Mouse (Mus musculus) kidney, adult 11 months (tissue): ENCODE data around the gene Sh3tc1.
A peak's percentile ranks its signal among the peaks of the same experiment; 100 is the strongest.

Source experiments
- DNase-seq: peaks from one replicate; pipeline ENCODE4 v3.0.0; 2022

The Sh3tc1 gene

DNA sequence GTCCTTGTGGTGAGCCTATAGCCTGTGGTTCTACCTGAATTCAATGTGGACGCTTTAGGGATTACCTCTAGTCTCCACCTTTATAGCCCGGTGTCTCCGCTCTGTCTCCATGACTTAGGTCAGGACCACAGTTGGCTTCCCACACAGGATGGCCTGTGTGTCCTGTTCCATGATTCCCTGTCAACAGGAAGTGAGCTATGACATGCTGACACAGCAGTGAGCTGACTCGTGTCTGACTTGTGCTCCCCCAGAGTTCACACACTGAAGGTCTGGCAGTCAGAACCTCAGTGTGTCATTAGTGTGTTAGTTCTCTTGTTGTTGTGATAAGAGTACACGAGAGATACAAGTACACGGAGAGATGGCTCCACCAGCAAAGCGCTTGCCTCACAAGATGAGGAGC, 11.2 kb upstream of the Sh3tc1 start:
- DNase-seq = no peak

DNA sequence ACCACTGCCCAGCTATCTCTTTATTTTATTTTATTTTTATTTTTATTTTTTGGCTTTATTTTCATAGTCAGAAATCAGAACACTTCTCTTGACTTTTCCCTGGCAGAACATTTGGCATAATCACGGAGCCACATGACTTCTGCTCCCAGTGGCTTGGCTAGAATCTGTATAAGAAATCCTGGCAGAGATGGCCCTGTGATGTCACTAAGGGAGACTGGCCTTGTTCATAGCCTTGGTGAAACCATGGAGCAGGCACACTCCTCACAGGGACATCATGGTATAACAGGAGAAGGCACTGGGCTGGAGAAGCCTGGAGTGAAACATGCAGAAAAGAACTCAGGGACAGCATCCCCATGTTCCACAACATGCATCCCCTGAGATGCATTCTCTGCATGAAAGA, 10.2 kb upstream of the Sh3tc1 start:
- no peak for DNase-seq

DNA sequence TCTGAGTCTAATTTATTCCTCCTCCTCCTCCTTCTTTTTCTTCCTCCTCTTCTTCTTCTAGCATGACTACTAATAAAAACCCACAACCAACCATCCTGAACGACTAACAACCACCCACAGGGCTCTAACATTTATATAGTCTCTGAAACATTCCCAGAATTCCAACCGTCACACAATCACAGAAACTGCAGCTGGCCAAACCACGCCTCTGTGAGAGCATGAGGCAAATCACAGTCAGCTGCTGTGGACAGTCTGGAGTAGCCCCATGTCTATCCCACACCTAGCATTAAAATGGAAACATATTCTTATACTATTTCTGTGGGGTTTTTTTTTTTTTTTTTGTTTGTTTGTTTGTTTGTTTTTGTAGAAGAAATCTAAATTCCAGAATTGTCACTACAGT, 9.6 kb upstream of the Sh3tc1 start:
- no peak for DNase-seq

DNA sequence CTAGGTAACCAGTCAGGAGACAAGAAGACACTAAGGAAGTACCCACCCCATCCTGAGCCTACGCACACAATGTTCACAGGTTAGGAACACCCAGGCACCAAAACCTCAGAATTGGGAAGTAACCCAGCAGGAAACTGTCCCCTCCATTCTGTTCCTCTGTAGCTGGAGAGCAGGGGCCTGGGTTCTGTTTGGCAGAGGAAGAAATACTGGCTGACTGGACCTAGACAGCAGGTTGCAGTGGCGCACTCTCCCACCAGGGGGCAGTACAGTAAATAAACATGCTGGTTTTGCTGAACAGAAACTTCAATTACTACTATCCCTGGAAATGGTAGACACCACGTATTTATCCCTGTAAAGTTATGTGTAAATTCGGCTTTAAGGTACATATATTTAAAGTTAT, 7.1 kb upstream of the Sh3tc1 start:
- peak; percentile 54 for DNase-seq

DNA sequence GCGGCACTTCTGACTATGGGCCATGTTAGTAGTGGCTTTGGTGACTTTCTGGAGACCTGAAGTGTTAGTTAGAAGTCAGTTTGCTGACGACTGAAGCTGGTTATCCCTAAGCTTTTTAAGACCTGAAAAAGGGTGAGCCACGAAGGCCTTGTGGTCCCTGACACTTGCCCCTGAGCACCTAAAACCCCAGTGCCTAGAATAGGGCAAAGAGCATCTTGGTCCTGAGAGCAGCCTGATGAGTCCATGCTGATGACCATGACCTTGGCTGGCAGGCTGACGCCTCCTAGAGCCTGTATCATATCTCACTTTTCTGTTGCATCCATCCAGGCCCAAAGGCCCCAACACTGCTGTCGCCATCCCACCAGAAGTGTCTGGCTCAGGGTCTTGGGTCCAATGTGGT, 5.6 kb upstream of the Sh3tc1 start:
- DNase-seq = no peak

DNA sequence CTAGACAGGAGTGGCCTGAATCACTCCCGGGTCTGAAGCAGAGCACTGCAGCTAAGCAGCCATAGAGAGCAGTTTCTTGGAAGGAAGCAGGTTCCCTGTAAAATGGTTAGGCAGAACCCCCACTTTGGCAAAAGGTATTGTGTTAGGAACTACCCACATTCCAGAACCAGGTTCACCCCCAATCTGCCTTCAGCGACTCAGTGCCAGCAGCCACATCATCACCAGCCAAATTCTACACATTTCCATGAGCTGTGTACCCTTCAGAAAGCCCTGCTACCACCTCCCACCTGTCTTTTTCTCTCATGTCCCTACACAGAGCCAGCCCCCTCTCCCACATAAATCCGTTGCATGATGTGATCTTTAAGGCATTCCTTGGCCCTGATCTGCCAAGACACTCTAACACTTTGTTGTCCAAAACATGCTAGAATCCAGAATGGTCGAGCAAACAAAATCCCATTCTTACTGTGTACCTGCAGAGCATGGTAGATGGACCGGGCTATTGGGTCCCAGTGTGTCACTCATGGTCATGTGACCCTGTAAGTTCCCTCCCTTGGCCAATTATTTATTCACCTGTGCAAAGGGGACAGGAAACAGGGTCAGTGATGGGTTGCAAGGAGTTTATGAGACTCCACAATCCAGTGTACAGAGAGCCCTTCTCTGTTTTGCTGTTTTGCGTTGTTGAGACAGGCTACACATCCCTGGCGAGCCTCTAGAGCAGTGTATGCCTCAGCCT, 4.4 kb upstream of the Sh3tc1 start:
- no peak for DNase-seq

DNA sequence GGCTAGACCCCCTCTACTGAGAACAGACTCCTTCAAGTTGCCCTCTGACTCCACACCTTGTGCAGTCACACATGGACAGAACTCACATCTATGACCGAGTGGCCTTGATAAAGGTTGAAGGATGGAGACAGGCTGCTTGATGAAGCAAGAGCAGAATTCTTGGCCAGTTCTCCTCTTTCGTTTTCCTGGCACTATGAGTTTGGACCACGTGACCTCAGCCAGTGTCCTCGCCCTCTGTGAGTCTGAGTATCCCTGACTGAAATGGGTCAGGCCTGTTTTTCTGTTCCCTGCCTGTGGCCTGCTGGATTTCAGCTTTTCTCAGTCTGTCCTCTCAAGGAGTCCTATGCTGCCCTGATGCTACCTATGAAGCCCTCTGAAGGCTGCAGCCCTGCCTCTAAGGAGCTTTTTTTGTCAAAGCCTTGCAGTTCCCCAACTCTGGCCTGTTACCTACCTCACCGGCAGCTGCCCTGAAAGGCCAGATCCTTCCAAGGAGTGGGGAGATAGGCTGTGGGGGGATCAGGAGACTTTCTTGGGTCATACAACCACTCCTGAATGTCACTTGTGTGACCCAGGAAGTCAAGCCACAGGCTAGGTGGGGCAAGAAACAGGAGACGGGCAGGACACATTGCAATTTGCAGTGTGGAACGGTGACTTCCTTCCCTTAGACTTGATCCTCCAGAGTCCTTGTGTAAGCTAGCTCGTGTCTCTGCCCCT, 3.6 kb upstream of the Sh3tc1 start:
- peak; percentile 84 for DNase-seq

DNA sequence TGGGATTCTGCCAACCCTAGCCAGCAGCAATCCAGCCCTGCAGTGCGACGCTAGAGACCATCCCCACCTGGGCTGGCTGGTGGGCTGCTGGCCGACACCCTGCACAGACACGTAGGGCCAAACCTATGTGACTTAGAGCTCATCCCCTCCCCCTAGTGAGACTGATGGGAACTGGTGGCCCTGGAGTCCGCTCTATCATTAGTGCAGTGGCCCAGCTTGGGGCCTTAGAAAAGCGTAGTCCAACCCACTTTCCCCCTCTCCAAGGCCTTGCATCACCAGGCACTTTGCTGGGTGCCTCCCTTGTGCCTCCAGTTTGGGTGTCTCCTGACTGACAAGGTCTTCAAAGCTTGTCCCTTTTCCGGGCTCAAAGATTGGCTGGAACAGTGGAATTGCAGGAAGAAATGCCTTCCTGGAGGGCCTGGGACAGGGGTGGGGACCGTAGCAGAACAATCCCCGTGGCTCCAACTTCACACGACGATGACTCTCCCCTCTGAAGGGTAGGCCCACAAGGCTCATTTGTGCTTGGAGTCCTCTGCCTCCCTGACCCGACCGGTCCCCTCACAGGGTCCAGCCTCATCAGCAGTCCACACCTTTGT, 1.5 kb upstream of the Sh3tc1 start:
- no peak for DNase-seq

DNA sequence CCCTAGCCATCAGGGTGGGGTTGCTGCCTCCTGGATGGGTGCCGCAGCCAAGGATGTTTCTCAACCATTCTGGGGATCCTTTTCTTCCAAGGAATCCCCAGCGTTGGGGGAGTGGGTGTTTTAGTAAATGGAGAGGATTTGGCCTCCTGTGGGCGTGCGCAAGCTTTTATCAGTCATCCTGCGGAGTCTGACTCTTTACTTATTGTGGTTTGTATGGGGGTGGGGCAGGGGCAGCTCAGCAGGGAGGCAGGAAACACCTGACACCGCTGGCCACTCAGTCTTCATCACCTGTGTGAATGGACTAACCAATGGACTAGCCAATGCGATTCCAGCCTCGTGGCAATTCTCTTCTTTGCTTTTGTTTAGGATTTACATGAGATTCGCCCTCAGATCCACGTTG, 929 bp upstream of the Sh3tc1 start:
- no peak for DNase-seq

DNA sequence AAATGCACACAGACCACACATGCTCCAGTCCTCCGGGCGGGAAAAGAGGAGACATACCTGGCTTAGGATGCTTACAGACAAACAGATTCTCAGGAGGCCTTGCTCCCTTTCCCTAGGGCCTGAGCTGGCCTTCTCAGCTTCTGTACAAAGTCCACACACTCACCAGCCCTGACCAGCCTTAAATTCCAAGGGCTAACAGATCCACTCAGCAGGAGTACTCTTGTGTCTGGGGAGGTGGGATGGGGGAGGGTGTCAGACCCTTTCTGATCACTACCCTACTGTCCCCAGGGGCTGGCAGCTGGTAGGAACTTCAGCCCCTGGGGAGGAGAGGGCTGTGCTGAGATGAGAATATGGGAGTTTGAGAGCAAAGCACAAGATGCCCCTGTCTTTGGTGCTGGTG, 782 bp downstream of the Sh3tc1 start:
- DNase-seq = peak; percentile 72

DNA sequence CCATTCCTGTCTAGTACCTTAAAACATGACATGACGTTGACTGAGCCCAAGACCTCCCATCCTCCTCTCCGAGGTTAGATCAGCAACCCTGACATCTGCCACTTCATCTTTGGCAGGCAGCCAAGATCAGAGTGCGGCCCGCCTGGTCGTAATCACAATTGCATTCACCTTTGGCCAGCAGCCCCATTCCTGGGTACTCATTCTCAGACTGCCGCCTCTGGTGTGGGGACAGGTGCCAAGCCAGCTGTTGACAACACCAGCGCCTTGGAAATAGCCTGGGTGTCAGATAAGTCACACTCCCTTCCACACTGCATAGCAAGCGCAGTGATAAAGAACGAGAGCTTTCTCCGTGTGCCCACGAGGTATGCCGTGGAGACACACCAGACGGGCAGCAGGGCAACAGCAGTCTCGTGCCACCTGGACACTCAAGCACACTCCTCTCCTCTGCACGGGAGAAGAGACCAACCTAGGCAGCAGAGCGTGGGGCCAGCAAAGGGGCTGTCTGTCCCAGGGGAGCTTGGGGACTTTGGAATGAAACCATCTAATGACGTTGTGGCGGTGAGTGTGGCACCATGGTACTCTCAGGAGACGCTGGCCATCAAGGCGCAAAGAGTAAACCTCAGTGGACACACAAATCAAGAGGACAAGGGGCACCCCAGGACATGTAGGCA, 2.4 kb downstream of the Sh3tc1 start:
- peak; percentile 87 for DNase-seq

DNA sequence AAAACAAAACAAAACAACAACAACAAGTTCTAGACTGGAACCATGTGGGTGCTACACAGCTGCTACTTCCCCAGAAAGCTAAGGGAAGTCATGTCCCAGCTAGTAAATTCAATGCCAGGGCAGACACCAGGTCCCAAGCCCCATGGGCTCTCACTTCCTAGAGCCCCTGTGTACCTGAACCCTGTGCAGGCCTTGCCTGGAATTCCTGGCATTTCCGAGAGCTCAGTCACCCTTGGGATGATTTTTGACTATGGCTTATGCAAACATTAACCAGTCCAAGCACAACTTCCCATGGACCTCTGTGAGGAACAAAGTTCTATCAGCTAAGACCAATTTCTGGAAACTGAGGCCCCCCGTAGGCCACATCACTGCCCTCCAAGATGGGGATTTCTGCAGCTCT, 6.3 kb downstream of the Sh3tc1 start:
- DNase-seq = peak; percentile 83

DNA sequence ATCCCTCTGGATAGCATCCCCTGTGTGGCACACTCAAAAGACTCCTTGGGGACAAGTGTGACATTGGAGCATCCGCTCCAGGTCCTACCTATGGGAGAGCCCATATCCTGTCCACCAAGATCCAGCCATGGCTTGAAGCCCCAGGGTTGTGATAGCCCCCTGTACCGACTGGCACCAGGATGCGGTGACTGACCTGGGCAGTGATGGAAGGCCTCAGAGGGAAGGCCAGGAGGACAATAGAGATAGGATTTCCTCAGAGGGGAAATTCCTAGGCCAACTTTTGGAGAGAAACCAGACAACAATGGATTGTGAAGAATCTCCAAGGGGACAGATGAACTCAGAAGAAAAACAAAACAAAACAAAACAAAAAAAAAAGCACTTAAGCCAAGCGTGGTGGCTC, 8.8 kb downstream of the Sh3tc1 start:
- DNase-seq = no peak

DNA sequence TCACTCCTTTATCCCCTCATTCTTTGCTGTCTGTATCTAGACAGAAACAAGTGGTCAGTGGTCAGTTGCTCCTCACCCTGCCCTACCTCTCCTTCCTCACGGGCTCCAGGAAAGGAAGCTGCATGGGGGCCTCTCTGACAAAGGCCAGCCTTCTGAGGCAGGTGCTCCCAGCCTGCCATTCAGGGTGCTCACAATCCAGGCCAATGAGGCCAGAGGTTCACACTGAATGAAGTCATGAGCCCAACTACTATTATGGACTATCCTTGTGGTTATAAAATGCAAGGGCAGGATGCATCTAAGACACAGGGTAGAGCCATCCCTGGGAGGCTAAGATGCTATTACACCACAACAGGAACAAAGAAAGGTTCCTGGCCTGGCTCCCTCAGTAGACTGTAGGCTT, 9.2 kb downstream of the Sh3tc1 start:
- no peak for DNase-seq

DNA sequence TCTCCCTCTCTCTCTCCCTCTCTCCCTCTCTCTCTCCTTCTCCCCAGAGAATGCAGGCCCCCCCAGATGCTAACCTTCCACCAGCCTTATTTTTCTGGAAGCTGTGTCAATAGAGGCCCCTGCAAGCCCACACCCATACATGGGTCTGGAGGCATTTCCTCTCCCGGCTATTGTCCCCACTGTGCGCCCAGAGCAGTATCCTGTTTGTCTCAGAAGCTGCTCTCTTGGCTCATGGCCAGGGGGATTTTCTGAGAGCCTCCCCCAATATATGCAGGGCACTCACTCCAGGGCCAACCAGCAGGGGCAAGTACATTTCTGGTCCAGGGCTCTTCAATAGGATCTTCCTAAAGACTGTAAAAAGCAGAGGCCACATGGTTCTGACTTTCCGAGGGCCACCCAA, 9.9 kb downstream of the Sh3tc1 start:
- peak; percentile 77 for DNase-seq

DNA sequence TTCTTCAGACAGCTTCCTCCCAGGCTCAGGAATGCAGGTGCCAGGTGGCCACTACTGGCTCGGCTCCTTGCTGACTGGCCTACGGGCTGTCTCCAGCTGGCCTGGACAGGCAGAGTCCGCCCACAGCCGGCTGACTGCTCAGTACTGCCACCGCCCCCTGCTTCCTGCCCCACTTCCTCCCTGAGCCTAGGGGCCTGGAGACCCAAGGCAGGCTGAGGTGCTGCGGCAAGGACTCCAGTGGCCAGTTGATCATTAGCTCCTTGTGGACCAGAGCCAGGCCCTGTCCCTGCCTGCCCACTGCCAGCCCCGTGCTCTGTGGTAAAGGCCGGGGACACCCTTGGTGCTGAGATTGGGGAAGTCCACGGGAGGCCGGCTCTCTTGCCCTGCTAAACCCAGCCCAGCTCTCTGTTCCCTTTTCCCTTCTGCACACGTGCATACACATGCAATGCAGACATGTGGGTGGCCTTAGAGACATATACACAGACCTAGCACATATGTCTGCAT, 10.8 kb downstream of the Sh3tc1 start:
- peak; percentile 99 for DNase-seq

DNA sequence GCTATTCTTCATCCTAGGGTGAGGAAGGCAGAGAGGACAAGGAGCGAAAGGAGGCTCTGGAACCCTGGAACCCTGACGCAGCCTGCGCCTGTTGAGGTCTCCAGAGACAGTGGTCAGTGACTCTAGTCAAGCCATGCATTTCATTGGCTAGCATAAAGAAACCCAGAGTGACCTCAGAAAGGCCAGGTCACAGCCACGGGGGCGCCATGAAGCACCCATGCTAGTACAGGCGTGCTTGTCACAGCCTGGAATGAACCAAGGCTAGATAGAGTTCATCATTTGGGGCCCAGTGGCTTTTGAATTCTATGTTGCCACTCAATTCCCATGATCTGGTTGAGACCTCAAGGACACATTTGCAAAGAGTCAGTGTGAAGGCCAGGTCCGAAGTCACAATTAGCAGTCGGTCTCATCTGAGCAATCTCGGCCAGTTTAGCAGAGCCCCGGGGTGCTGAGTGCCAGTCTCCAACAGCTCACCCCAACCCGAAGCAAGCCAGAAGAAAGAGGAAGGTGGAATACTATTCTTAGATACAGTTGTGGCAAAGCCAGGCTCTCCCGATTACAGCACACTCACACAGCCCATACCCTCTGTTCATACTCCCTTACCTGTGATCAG, 11.3 kb downstream of the Sh3tc1 start:
- DNase-seq = no peak

DNA sequence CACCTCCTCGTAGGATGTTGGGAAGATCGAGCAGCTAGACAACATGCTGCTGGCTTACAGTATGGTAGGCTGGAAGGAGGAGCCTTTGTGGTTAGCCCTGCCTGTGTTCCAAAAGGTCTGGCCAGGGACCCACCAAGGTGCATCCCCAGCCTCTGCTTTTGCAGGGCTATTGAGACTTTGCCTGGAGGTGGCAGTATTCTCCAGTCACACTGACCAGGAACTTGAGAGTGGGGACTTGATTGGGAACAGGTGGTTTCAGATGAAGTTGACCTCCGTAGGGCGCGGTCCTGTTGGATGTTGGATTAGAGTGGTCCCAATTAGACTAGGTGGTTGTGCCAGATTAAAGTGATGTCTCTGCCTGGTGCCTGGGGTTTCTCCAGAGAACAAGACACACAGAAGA, 12.3 kb downstream of the Sh3tc1 start:
- DNase-seq = no peak

DNA sequence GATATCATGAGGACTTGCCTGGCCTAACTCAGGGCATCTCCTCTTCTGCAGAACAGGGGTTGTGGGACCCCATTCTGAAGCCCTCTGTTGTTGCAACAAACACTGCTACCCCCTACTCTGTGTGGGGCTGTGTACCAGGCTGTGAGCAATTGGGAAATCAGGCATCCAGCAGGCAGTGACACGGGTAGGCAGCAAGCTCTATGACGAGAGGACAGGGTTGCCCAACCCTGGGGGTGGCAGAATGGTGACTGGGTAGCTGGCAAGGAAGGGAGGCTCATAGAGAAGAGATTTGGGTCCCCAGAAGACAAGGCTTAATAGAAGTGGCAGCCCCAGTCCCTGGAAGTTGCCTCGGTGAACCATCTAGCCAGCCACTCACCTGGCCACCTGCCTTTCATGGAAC, 13.9 kb downstream of the Sh3tc1 start:
- no peak for DNase-seq

DNA sequence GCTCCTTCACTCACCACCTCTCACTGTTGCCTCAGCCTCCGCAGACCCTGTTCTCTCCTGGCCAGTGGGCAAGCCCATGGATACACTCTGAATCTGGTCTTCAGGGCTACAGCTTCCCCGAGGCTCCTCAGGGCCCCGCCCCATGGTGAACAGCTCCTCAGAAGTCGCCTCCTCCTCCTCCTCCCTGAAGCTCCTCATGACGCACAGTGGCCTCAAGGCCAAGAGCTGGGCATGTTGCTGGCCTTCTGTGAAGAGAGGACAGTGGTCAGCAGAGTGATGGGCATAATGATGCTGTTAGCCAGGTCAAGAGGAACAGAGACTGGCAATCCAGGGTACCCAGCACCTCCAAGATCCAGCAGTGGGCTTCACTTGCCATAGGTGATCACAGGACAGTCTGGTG, 15.9 kb downstream of the Sh3tc1 start:
- no peak for DNase-seq

DNA sequence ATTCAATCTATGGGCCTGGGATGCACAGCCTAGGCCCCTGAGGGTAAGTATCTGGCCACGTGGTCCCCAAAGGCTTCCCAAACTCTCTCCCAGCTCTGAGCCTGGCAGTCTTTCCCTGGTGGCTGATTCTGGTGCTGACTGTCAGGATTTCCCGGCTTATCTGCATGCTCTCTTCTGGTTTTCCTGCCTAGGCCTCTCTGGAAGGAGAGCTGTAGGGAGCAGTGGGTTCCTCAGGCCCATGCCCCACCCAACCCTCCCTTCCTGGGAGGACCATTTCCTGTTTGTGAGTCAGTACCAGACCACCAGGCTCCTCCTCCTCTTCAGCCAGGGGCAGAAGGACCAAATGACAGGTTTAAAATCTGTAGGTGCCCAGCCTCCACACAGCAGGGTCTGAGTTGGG, 17.1 kb downstream of the Sh3tc1 start:
- DNase-seq = no peak

DNA sequence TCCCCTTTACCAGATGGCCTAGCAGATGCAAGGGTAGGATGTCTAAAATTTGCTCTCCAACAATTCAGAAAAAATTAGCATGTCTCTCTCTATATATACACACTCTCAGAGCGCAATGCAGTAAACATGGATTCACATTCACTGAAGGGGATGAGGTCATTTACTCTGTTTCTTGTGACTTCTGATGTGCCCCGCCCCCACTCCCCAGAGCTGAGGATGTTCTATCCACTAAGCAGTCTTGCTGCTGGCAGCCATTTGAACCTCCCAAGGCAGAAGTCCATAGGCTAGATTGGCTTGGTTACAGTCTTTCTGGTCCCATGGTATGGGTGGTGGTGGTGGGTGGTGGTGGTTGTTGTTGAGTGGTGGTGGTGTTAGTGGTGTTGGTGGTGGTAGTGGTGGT, 17.9 kb downstream of the Sh3tc1 start:
- DNase-seq = no peak

DNA sequence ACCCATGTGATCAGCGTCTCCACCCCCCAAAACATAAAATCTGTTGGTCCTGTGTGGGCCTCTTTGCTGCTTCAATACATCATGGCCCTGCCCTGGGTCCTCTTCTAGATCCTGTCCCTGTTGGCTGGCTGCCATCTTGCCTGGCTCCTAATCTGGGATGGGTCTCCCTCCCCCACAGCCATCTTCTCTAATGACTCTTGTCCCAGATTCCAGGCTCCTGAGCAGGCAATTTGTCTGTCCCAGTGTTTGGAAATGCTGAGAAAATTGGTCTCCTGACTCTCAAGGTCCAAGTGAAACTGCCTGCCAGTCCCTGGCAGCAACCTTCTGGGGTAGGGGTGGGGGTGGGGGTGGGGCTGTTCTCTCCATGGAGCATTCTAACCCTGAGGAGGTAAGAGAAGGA, 19.9 kb downstream of the Sh3tc1 start:
- no peak for DNase-seq
